Mouse (Mus musculus): ENCODE measurements around the gene Ak8. TPM values are rescaled to one million over a fixed set of nuclear protein-coding genes. Genes with fewer than 3 reads are reported as not detected.

Ak8 gene
- polyA plus RNA-seq, 1 experiment from 2014 or later, result 0.35 TPM

DNA sequence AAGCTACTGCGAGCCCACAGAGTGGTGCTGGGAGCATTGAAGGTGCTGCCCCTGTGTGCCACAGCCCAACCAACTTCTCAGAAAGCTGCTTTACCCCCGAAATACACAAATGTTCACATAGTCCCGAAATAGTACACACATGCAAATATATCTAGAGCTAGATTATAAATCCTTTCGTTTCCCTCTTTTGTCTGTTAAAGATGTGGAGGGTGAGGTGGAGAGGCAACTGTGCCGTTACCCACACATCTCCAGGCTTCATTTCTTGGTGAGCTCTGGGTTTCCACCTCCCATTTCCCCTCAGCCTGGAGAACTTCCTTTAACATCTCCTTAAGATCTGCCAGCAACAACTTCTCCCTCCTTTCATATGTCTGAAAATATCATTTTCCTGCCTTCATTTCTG, 40.2 kb downstream of the Ak8 start:
- H3K4me2 ChIP-seq, result no peak overlapping the region
- no peak overlapping the region for H3K4me3 ChIP-seq
- H3K4me1 ChIP-seq, result no peaks in the 10 kb centered on the region
- no peaks in the 10 kb centered on the region for H3K9me3 ChIP-seq (replicated peaks)
- H3K9ac ChIP-seq, result no peak overlapping the region
- ATAC-seq, result no peak
- no peaks in the 10 kb centered on the region for H3K36me3 ChIP-seq
- WGBS (ENCODE audit: insufficient replicate concordance), result 71% methylated on average over 5 of the region's 5 CpGs
- H3K27me3 ChIP-seq (replicated peaks), result peaks cover 17% of the 10 kb centered on the region; the same call in 1 of the 2 replicates
- no peak overlapping the region for H3K27ac ChIP-seq

DNA sequence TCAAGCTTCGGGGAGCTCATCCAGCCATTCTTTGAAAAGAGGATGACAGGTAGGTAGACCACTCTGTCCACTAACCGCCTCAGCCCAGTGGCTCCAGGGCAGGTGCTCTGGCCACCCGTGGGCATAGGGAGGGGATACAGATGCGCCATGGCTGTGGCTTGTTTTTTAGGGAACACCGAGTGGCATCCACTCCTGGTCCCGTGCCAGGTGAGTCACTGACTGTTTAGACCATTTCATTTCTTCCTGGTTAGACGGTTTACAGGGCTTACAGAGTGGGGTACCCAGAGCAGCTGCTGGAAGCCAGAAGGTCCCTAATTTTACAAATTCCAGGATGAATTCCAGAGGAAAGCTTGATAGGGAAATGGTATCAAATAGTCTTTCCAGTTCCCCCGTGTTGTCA, 42.7 kb downstream of the Ak8 start:
- Histone ChIP-seq H3K9ac (no peak overlapping the region), H3K27me3 (replicated peaks) (peaks cover 22% of the 10 kb centered on the region; the same call in 1 of the 2 replicates), H3K4me2 (no peak overlapping the region), H3K4me3 (no peak overlapping the region), H3K36me3 (no peaks in the 10 kb centered on the region), H3K4me1 (no peaks in the 10 kb centered on the region), H3K9me3 (replicated peaks) (no peaks in the 10 kb centered on the region), H3K27ac (no peak overlapping the region)
- no peak for ATAC-seq
- 60% methylated on average over 8 of the region's 8 CpGs for WGBS (ENCODE audit: insufficient replicate concordance)

DNA sequence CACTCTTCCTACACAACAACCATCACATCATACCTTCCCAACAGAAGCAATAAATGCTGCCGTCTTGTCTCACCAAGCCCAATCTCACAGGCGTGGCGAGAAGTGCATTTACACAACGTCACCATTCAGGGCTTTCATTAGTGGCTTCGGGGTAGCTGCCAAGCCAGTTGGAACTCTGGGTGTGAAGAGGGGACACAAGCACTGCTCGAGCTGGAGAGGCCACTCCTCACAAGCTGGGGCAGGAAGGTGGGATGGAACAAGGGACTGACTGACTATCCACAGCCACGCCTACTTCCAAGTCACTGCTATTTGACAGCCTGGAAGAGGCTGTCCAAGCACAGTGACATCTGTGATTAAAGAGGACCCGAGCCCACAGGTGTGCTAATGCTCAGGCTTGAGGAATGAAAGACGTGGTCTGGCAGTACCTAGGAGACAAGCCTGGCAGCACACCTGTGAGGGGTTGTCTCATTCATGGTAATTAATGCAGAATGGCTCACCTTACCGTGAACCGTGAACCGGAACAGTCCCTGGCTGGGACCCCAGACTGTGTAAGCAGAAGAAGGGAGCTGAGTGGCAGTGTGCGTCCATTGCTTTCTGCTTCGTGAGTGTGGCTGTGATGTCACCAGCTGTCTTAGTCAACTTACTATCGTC, 46.8 kb downstream of the Ak8 start:
- Histone ChIP-seq H3K4me2 (no peak overlapping the region), H3K9me3 (replicated peaks) (no peaks in the 10 kb centered on the region), H3K36me3 (no peaks in the 10 kb centered on the region), H3K9ac (no peak overlapping the region), H3K4me1 (0 out of 2 replicates have a peak, but pooled peaks cover 2% of the 10 kb centered on the region), H3K27ac (no peak overlapping the region), H3K4me3 (no peak overlapping the region), H3K27me3 (replicated peaks) (peaks cover 40% of the 10 kb centered on the region)
- ATAC-seq, result no peak
- 64% methylated on average over 15 of the region's 15 CpGs for WGBS (ENCODE audit: insufficient replicate concordance)

DNA sequence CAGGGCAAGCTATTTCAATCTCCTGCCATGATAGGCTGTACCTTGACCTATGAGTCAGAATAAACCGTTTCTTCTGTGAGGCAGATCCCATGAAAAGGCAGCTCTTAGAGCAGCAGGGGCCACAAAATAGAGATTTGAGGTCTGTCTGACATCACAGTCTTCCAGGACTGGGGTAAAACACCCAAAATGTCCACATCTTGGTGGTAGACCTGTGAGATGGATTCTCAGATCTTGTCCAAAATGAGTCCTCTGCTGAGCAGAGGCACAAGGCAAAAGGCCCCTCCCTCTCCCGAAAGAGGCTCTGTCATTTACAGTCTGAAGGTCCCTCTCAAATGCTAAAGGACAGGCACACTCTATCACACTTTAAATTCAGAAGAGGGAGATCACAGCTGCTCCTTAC, 47.7 kb downstream of the Ak8 start:
- Histone ChIP-seq H3K9me3 (replicated peaks) (no peaks in the 10 kb centered on the region), H3K9ac (no peak overlapping the region), H3K4me2 (no peak overlapping the region), H3K36me3 (no peaks in the 10 kb centered on the region), H3K27ac (no peak overlapping the region), H3K4me3 (no peak overlapping the region), H3K4me1 (0 out of 2 replicates have a peak, but pooled peaks cover 2% of the 10 kb centered on the region), H3K27me3 (replicated peaks) (peaks cover 43% of the 10 kb centered on the region)
- ATAC-seq, result no peak
- WGBS (ENCODE audit: insufficient replicate concordance), result 71% methylated on average over 2 of the region's 2 CpGs

GRCm38 (mm10) chr2:28751186-28751585, 51.2 kb downstream of the Ak8 start:
- Histone ChIP-seq H3K9ac (no peak overlapping the region), H3K27me3 (replicated peaks) (peaks cover 58% of the 10 kb centered on the region), H3K9me3 (replicated peaks) (no peaks in the 10 kb centered on the region), H3K36me3 (no peaks in the 10 kb centered on the region), H3K4me1 (0 out of 2 replicates have a peak, but pooled peaks cover 2% of the 10 kb centered on the region), H3K27ac (no peak overlapping the region), H3K4me3 (peak overlapping the region; percentile 25), H3K4me2 (peak overlapping the region; percentile 45)
- ATAC-seq, result no peak
- WGBS (ENCODE audit: insufficient replicate concordance), result 4% methylated on average over 17 of the region's 17 CpGs

- WGBS (ENCODE audit: insufficient replicate concordance), result 22% methylated on average over 17 of the region's 17 CpGs
- Histone ChIP-seq H3K27me3 (replicated peaks) (peaks cover 55% of the 10 kb centered on the region), H3K36me3 (no peaks in the 10 kb centered on the region), H3K4me1 (0 out of 2 replicates have a peak, but pooled peaks cover 2% of the 10 kb centered on the region), H3K9me3 (replicated peaks) (no peaks in the 10 kb centered on the region), H3K27ac (no peak overlapping the region), H3K4me3 (peak overlapping the region; percentile 25; the same call in 1 of the 2 replicates), H3K4me2 (peak overlapping the region; percentile 45), H3K9ac (no peak overlapping the region)
- ATAC-seq, result no peak
Observed at GRCm38 (mm10) chr2:28751658-28752057, 51.7 kb downstream of the Ak8 start.

GRCm38 (mm10) chr2:28752388-28752787, 52.4 kb downstream of the Ak8 start:
- H3K36me3 ChIP-seq, result no peaks in the 10 kb centered on the region
- H3K9ac ChIP-seq, result no peak overlapping the region
- no peak overlapping the region for H3K4me2 ChIP-seq
- no peak overlapping the region for H3K27ac ChIP-seq
- H3K9me3 ChIP-seq (replicated peaks), result no peaks in the 10 kb centered on the region
- no peak overlapping the region for H3K4me3 ChIP-seq
- no peak for ATAC-seq
- H3K4me1 ChIP-seq, result 0 out of 2 replicates have a peak, but pooled peaks cover 2% of the 10 kb centered on the region
- peaks cover 55% of the 10 kb centered on the region for H3K27me3 ChIP-seq (replicated peaks)
- WGBS (ENCODE audit: insufficient replicate concordance), result 54% methylated on average over 8 of the region's 8 CpGs

- H3K27me3 ChIP-seq (replicated peaks), result peaks cover 49% of the 10 kb centered on the region
- 3% methylated on average over 7 of the region's 7 CpGs for WGBS (ENCODE audit: insufficient replicate concordance)
Observed at GRCm38 (mm10) chr2:28755451-28755850, 55.5 kb downstream of the Ak8 start.

GRCm38 (mm10) chr2:28756201-28756600, 56.2 kb downstream of the Ak8 start:
- Histone ChIP-seq H3K9me3 (replicated peaks) (no peaks in the 10 kb centered on the region), H3K4me2 (no peak overlapping the region), H3K4me1 (0 out of 2 replicates have a peak, but pooled peaks cover 2% of the 10 kb centered on the region), H3K27me3 (replicated peaks) (peaks cover 42% of the 10 kb centered on the region), H3K36me3 (no peaks in the 10 kb centered on the region), H3K4me3 (no peak overlapping the region), H3K27ac (no peak overlapping the region), H3K9ac (no peak overlapping the region)
- 22% methylated on average over 4 of the region's 4 CpGs for WGBS (ENCODE audit: insufficient replicate concordance)
- ATAC-seq, result no peak

More at GRCm38 (mm10) chr2:28755451-28755850, 55.5 kb downstream of the Ak8 start:
- Histone ChIP-seq H3K9ac (no peak overlapping the region), H3K9me3 (replicated peaks) (no peaks in the 10 kb centered on the region), H3K27ac (no peak overlapping the region), H3K4me3 (no peak overlapping the region), H3K4me1 (0 out of 2 replicates have a peak, but pooled peaks cover 2% of the 10 kb centered on the region), H3K4me2 (no peak overlapping the region), H3K36me3 (no peaks in the 10 kb centered on the region)
- ATAC-seq, result no peak

DNA sequence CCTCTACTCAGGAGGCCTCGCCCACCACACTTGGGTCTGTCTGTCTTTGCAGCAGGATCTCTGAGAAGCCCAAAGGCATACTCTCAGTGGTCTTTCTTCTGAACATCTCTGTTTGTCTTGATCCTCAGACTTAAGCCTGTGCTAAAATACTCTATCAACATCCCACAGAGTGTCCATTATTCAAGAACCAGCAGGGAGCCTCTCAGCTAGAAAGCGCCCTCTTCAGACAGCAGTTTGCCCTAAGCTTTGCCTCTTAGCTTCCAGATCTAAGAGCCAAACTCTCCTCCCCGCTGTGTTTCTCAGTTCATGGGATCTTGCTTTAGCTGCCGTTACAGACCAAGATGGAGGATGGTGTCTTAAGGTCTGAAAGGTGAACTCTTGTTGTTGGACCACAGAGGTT, 59.5 kb downstream of the Ak8 start:
- WGBS (ENCODE audit: insufficient replicate concordance), result 45% methylated on average over 4 of the region's 4 CpGs
- Histone ChIP-seq H3K27ac (no peak overlapping the region), H3K4me2 (no peak overlapping the region), H3K4me3 (no peak overlapping the region), H3K27me3 (replicated peaks) (0 out of 2 replicates have a peak, but pooled peaks cover 10% of the 10 kb centered on the region), H3K9me3 (replicated peaks) (no peaks in the 10 kb centered on the region), H3K36me3 (no peaks in the 10 kb centered on the region), H3K9ac (no peak overlapping the region), H3K4me1 (no peaks in the 10 kb centered on the region)
- no peak for ATAC-seq

DNA sequence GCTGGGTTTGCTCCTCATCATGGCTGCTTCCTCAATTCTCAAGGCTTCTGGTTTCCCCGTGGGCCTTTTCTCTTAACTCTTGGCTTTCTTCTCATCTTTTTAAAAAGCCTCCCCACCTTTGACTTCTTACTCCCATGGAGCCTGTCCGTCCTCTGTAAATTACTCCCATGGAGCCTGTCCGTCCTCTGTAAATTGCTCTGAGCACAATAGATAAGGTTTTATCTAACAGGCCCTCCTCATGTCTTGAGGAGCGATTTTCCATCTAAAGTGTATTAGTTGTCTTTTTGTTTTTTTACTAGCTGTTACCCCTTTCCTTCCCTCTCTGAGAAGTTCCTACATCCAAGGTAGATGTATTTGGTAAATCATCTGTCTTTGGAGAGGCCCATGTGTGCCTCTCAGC, 66.6 kb downstream of the Ak8 start:
- Histone ChIP-seq H3K9me3 (replicated peaks) (no peaks in the 10 kb centered on the region), H3K9ac (no peak overlapping the region), H3K4me3 (no peak overlapping the region), H3K4me2 (0 out of 2 replicates have a peak overlapping the region, but pooled peaks have one; percentile 7), H3K36me3 (no peaks in the 10 kb centered on the region), H3K27me3 (replicated peaks) (no peaks in the 10 kb centered on the region; the same call in 1 of the 2 replicates), H3K4me1 (peaks cover 14% of the 10 kb centered on the region), H3K27ac (no peak overlapping the region)
- ATAC-seq, result peak; percentile 58; the same call in 1 of the 2 replicates
- WGBS (ENCODE audit: insufficient replicate concordance), result 19% methylated on average over 4 of the region's 4 CpGs

DNA sequence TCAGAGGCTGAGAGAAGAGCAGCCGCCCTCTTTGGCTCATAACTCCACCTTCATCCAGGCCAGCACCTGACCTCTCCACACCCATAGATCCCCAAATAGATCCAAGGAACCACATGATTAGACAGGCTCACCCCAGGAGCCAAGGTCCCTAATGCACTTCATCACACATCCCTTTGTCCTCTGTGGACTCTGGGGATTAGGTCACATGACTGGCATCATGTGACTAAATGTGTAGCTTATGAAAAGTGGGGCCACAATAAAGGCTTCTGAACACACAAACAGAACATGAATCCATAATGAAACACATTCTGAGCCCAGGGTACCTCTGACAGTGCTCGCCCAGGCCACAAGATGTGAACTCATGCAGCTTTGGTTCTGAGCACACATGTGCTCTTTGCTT, 67.1 kb downstream of the Ak8 start:
- Histone ChIP-seq H3K4me1 (peaks cover 14% of the 10 kb centered on the region), H3K36me3 (no peaks in the 10 kb centered on the region), H3K27me3 (replicated peaks) (no peaks in the 10 kb centered on the region; the same call in 1 of the 2 replicates), H3K9ac (no peak overlapping the region), H3K4me2 (no peak overlapping the region), H3K4me3 (no peak overlapping the region), H3K27ac (no peak overlapping the region), H3K9me3 (replicated peaks) (no peaks in the 10 kb centered on the region)
- peak; percentile 40; the same call in 1 of the 2 replicates for ATAC-seq
- 63% methylated on average over 2 of the region's 2 CpGs for WGBS (ENCODE audit: insufficient replicate concordance)

All from liver, embryonic 12.5 days (tissue).